Mouse (Mus musculus): Measurements from ENCODE around the gene Taf5l.
A peak's percentile ranks its signal among the peaks of the same experiment; 100 is the strongest.
"Not testable (repeated sequence)": the region's sequence is repeated elsewhere in the genome, so short reads cannot be mapped to it uniquely, and the experiment has no call there.

The Taf5l gene

GRCm38 (mm10) chr8:124021237-124022227 is at the start of gene Taf5l, which contains the start of gene Urb2:
Taf5l (minus strand) TSS chr8:124021397.
Urb2 (plus strand) TSS chr8:124021508.
- peak; percentile 55 to 85 for DNase-seq (ENCODE audit: low read depth in 1 of 2, low spot score in 2 of 2)

GRCm38 (mm10) chr8:124070363-124071324 is 49.4 kb upstream of the Taf5l start:
- DNase-seq (ENCODE audit: low read depth in 1 of 2, low spot score in 2 of 2), result no peak

- no peak for DNase-seq (ENCODE audit: low read depth in 1 of 2, low spot score in 2 of 2)
These were observed 46.0 kb upstream of the Taf5l start for GRCm38 (mm10) chr8:124067059-124067750.

- peak in 1 of 2 experiments; percentile 17 for DNase-seq (ENCODE audit: low read depth in 1 of 2, low spot score in 2 of 2)
These were observed 45.3 kb upstream of the Taf5l start for GRCm38 (mm10) chr8:124066325-124067058.

GRCm38 (mm10) chr8:124056832-124057655 is 35.8 kb upstream of the Taf5l start:
- no peak for DNase-seq (ENCODE audit: low read depth in 1 of 2, low spot score in 2 of 2)

- DNase-seq (ENCODE audit: low read depth in 1 of 2, low spot score in 2 of 2), result no peak
These were observed 31.4 kb upstream of the Taf5l start for GRCm38 (mm10) chr8:124052568-124052967.

GRCm38 (mm10) chr8:124052110-124052509 is 30.9 kb upstream of the Taf5l start:
- DNase-seq (ENCODE audit: low read depth in 1 of 2, low spot score in 2 of 2), result peak in 1 of 2 experiments; percentile 7

GRCm38 (mm10) chr8:124045856-124046255 is 24.7 kb upstream of the Taf5l start:
- DNase-seq (ENCODE audit: low read depth in 1 of 2, low spot score in 2 of 2), result no peak

GRCm38 (mm10) chr8:124044931-124045330 is 23.7 kb upstream of the Taf5l start:
- no peak for DNase-seq (ENCODE audit: low read depth in 1 of 2, low spot score in 2 of 2)

GRCm38 (mm10) chr8:124044421-124044820 is 23.2 kb upstream of the Taf5l start:
- no peak for DNase-seq (ENCODE audit: low read depth in 1 of 2, low spot score in 2 of 2)

GRCm38 (mm10) chr8:124042201-124042600 is 21.0 kb upstream of the Taf5l start:
- no peak for DNase-seq (ENCODE audit: low read depth in 1 of 2, low spot score in 2 of 2)

GRCm38 (mm10) chr8:124039351-124039750 is 18.2 kb upstream of the Taf5l start:
- no peak for DNase-seq (ENCODE audit: low read depth in 1 of 2, low spot score in 2 of 2)

- DNase-seq (ENCODE audit: low read depth in 1 of 2, low spot score in 2 of 2), result no peak
These were observed 16.9 kb upstream of the Taf5l start for GRCm38 (mm10) chr8:124038121-124038520.

- DNase-seq (ENCODE audit: low read depth in 1 of 2, low spot score in 2 of 2), result no peak
These were observed 12.2 kb upstream of the Taf5l start for GRCm38 (mm10) chr8:124033400-124033799.

GRCm38 (mm10) chr8:124027831-124028230 is 6.6 kb upstream of the Taf5l start:
- DNase-seq (ENCODE audit: low read depth in 1 of 2, low spot score in 2 of 2), result no peak

GRCm38 (mm10) chr8:124026265-124026664 is 5.1 kb upstream of the Taf5l start:
- DNase-seq (ENCODE audit: low read depth in 1 of 2, low spot score in 2 of 2), result not testable (repeated sequence)

GRCm38 (mm10) chr8:124020439-124021236 is 559 bp downstream of the Taf5l start:
- DNase-seq (ENCODE audit: low read depth in 1 of 2, low spot score in 2 of 2), result peak in 1 of 2 experiments; percentile 33

- DNase-seq (ENCODE audit: low read depth in 1 of 2, low spot score in 2 of 2), result no peak
These were observed 1.4 kb downstream of the Taf5l start for GRCm38 (mm10) chr8:124019782-124020181.
